Mouse (Mus musculus): Measurements from ENCODE around the gene Rab6b. TPM values are rescaled to one million over a fixed set of nuclear protein-coding genes. Genes with fewer than 3 reads are reported as not detected.
"Not testable (repeated sequence)": the region's sequence is repeated elsewhere in the genome, so short reads cannot be mapped to it uniquely, and the experiment has no call there.

Rab6b gene
- polyA plus RNA-seq, 1 experiment from 2014 or later: 2.1 TPM

DNA sequence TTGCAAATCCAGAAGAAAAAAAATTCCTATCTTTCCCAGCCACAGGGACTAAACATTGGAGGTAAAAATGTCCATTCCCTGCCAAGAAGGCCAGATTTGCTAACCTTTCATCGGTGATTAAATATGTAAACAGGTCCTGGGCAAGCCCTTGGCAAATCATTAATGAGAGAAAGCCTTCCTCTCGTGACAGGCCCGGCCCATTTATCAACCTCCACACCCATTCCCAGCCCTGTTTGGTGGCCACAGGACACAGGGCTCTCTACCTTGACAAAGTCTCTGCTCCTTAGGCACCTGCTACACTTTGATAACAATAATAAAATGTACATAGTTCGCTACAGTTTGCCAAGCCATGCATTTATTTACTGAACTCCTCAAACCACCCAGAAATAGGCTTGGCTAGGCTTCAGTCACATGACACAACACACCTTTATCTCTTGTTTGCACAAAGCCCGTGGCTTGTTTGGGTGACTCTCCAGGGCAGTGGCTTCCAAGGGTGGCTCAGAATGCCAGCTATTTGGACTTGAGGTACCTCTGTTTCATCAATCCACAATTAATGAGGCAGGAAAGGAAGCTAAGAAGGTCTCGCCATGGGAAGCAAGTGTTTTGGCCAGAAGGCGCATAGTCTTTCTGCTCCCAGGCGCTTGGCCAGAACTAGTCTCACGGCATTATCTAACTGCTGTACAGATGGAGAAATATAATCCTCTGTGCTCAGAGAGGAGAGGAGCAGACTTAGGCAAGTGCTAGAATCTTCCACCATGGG lies 21.3 kb upstream of the Rab6b start:
- 60% methylated on average over 9 of the region's 9 CpGs for WGBS
- Histone ChIP-seq H3K9ac (ENCODE audit: low read length) (no peak overlapping the region), H3K4me3 (ENCODE audit: low read length) (no peak overlapping the region), H3K36me3 (ENCODE audit: control insufficient read depth, insufficient read depth) (no peaks in the 10 kb centered on the region), H3K9me3 (replicated peaks; ENCODE audit: control insufficient read depth, low read length) (no peaks in the 10 kb centered on the region), H3K27me3 (ENCODE audit: control insufficient read depth, insufficient read depth, low read length) (no peaks in the 10 kb centered on the region; the same call in 1 of the 2 replicates), H3K4me2 (ENCODE audit: low read depth, low read length) (no peak overlapping the region), H3K4me1 (ENCODE audit: control insufficient read depth, insufficient read depth, low read length) (peaks cover 5% of the 10 kb centered on the region), H3K27ac (ENCODE audit: low read length) (no peak overlapping the region)
- ATAC-seq (replicated peaks; ENCODE audit: extremely low read depth, insufficient read depth, low FRiP score): no peak

DNA sequence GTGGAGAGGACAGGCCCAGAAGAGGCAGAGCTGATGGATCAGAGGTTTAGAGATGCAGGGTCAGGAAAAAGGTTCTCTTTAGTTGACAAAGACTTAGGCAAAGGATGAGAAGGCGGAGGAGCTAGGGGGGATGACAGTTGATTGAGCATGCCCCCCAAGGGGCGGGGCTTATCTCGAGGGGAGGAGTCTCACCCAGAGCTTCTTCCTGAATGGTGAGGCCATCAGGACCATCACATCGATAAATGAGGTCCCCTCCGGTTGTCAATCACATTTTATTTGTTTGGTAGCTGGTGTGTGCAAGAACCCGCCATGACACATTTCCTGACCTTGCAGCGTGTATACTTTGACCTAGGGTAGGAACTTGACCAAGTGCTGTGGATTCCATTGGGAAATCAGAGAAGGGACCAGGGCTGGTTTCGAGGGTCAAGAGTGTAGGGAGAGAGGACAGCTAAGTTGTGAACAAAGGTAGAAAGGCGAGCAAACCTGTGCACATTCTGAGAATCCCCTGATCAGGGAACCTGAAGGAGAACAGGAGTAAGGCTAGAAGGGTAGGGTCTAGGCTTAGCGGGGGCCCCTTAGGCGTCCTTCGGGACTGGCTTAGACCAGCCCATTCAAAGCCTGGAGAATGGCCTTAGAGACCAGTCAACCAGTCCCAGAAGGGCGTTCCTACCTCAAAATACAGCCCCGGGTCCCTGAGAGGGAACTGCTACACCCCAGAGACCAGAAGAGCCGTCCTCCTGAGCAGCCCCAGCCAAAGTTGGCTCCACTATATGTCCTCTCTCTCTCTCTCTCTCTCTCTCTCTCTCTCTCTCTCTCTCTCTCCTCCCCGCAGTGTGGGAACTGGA lies 20.3 kb upstream of the Rab6b start:
- Histone ChIP-seq H3K27ac (ENCODE audit: low read length) (no peak overlapping the region), H3K4me3 (ENCODE audit: low read length) (no peak overlapping the region), H3K9me3 (replicated peaks; ENCODE audit: control insufficient read depth, low read length) (no peaks in the 10 kb centered on the region), H3K4me2 (ENCODE audit: low read depth, low read length) (no peak overlapping the region), H3K9ac (ENCODE audit: low read length) (no peak overlapping the region), H3K27me3 (ENCODE audit: control insufficient read depth, insufficient read depth, low read length) (no peaks in the 10 kb centered on the region), H3K36me3 (ENCODE audit: control insufficient read depth, insufficient read depth) (no peaks in the 10 kb centered on the region), H3K4me1 (ENCODE audit: control insufficient read depth, insufficient read depth, low read length) (peaks cover 5% of the 10 kb centered on the region)
- 72% methylated on average over 16 of the region's 16 CpGs for WGBS
- ATAC-seq (replicated peaks; ENCODE audit: extremely low read depth, insufficient read depth, low FRiP score): no peak

DNA sequence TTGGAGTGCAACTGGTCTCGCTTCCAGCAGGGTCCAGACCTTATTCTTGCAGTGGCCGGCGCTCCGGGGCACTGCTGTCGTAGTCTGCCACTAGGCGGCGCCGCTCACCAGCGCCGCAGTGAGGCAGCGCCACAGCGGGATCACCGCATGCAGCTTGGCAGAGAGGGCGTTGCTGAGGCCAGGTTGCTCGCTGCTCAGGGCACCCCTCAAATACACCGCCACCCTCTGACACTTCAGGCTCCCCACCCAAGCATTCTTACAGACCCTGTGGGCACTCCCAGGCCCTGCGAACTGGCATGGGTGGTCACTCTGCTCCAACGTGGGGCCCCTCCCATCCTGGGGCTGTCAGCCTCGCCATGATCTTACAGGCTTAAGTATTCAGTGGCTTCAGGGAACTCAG lies 19.3 kb upstream of the Rab6b start:
- WGBS: under 1% methylated on average over 19 of the region's 19 CpGs
- Histone ChIP-seq H3K27me3 (ENCODE audit: control insufficient read depth, insufficient read depth, low read length) (no peaks in the 10 kb centered on the region), H3K9ac (ENCODE audit: low read length) (peak overlapping the region; percentile 59), H3K36me3 (ENCODE audit: control insufficient read depth, insufficient read depth) (no peaks in the 10 kb centered on the region), H3K9me3 (replicated peaks; ENCODE audit: control insufficient read depth, low read length) (no peaks in the 10 kb centered on the region), H3K4me2 (ENCODE audit: low read depth, low read length) (peak overlapping the region; percentile 67), H3K27ac (ENCODE audit: low read length) (no peak overlapping the region), H3K4me1 (ENCODE audit: control insufficient read depth, insufficient read depth, low read length) (peaks cover 5% of the 10 kb centered on the region), H3K4me3 (ENCODE audit: low read length) (peak overlapping the region; percentile 52)
- peak; percentile 88 for ATAC-seq (replicated peaks; ENCODE audit: extremely low read depth, insufficient read depth, low FRiP score)

DNA sequence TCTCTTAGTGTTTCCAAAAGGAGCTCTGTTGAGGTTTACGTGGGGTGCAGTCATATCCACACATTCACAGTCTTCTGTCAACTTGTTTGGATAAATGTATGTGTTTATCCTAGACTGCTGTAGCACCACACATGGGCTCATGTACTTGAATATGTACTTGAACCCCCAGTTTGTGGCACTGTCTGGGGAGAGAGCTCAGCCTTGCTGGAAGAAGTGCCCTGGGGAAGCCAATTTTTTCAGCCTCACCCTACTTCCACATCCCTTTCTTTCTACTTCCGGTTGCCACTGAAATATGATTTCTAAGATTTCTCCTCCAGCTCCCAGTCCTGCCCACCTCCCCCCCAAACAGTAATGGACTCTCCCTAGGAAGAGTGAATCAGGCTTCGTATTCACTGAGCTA lies 17.9 kb upstream of the Rab6b start:
- no peaks in the 10 kb centered on the region for H3K36me3 ChIP-seq (ENCODE audit: control insufficient read depth, insufficient read depth)
- no peak overlapping the region for H3K9ac ChIP-seq (ENCODE audit: low read length)
- peaks cover 5% of the 10 kb centered on the region for H3K4me1 ChIP-seq (ENCODE audit: control insufficient read depth, insufficient read depth, low read length)
- H3K4me2 ChIP-seq (ENCODE audit: low read depth, low read length): no peak overlapping the region
- no peaks in the 10 kb centered on the region for H3K27me3 ChIP-seq (ENCODE audit: control insufficient read depth, insufficient read depth, low read length)
- no peak overlapping the region for H3K4me3 ChIP-seq (ENCODE audit: low read length)
- no peak for ATAC-seq (replicated peaks; ENCODE audit: extremely low read depth, insufficient read depth, low FRiP score)
- WGBS: 70% methylated on average over 3 of the region's 3 CpGs
- no peak overlapping the region for H3K27ac ChIP-seq (ENCODE audit: low read length)
- no peaks in the 10 kb centered on the region for H3K9me3 ChIP-seq (replicated peaks; ENCODE audit: control insufficient read depth, low read length)

DNA sequence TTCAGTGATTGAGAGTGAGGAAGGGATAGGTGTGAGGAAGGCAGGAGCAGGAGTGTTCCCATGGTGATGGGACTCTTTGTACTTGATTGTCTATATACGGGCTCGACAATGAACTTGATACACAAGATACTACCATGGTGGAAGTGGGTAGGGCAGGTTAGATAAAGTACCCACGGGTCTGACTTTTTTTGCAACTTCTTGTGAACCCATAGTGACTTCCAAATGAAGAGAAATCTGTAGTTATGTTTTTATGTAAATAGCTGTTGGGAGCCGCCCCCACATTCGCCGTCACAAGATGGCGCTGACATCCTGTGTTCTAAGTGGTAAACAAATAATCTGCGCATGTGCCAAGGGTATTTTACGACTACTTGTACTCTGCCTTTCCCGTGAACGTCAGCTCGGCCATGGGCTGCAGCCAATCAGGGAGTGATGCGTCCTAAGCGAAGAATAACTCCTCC lies 3.2 kb upstream of the Rab6b start:
- H3K4me1 ChIP-seq (ENCODE audit: control insufficient read depth, insufficient read depth, low read length): peaks cover 16% of the 10 kb centered on the region

DNA sequence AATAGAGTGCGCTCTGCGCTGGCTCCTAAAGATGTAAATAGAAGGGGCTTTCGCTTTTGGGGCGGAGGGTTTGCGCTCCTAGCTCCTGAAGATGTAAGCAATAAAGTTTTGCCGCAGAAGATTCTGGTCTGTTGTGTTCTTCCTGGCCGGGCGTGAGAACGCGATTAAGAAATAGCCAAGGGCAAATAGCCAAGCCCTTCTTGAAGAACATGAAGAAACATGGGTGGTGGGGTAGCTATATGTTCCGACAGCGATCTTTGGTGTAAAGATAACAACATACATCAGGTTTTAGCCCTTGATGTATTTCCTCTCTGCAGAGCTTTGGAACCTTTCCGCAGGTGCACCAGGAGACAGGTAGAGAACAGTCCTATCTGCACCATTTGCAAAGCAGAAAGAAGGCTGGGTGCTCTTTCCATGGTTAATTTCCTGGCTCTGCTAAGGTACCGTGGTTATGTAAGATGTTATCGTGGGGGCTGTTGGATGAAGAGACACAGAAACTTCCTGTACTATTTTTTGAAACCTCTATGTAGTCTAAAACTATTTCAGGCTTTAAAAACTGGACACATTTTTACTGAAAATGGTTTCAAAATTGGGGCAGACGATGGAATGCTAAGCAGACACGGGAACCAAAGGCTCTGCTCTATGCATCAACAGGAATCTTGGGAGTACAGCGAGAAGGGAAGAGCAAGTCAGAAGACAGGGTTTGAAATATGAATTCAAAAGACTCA lies 2.5 kb upstream of the Rab6b start:
- no peaks in the 10 kb centered on the region for H3K36me3 ChIP-seq (ENCODE audit: control insufficient read depth, insufficient read depth)
- 28% methylated on average over 18 of the region's 18 CpGs for WGBS
- H3K27ac ChIP-seq (ENCODE audit: low read length): peak overlapping the region; percentile 43
- H3K4me3 ChIP-seq (ENCODE audit: low read length): peak overlapping the region; percentile 61
- no peak for ATAC-seq (replicated peaks; ENCODE audit: extremely low read depth, insufficient read depth, low FRiP score)
- peak overlapping the region; percentile 72 for H3K9ac ChIP-seq (ENCODE audit: low read length)
- peaks cover 34% of the 10 kb centered on the region for H3K27me3 ChIP-seq (ENCODE audit: control insufficient read depth, insufficient read depth, low read length)
- H3K9me3 ChIP-seq (replicated peaks; ENCODE audit: control insufficient read depth, low read length): no peaks in the 10 kb centered on the region
- peaks cover 16% of the 10 kb centered on the region for H3K4me1 ChIP-seq (ENCODE audit: control insufficient read depth, insufficient read depth, low read length)
- peak overlapping the region; percentile 88 for H3K4me2 ChIP-seq (ENCODE audit: low read depth, low read length)

More for the DNA sequence above, 3.2 kb upstream of the Rab6b start:
- H3K9me3 ChIP-seq (replicated peaks; ENCODE audit: control insufficient read depth, low read length); H3K36me3 ChIP-seq (ENCODE audit: control insufficient read depth, insufficient read depth); ATAC-seq (replicated peaks; ENCODE audit: extremely low read depth, insufficient read depth, low FRiP score): not testable (repeated sequence)
- 21% methylated on average over 7 of the region's 14 CpGs for WGBS
- peaks cover 27% of the 10 kb centered on the region for H3K27me3 ChIP-seq (ENCODE audit: control insufficient read depth, insufficient read depth, low read length)
- 0 out of 2 replicates have a peak overlapping the region, but pooled peaks have one; percentile 32 for H3K27ac ChIP-seq (ENCODE audit: low read length)
- H3K4me3 ChIP-seq (ENCODE audit: low read length): peak overlapping the region; percentile 50
- peak overlapping the region; percentile 62 for H3K4me2 ChIP-seq (ENCODE audit: low read depth, low read length)
- peak overlapping the region; percentile 39; the same call in 1 of the 2 replicates for H3K9ac ChIP-seq (ENCODE audit: low read length)

DNA sequence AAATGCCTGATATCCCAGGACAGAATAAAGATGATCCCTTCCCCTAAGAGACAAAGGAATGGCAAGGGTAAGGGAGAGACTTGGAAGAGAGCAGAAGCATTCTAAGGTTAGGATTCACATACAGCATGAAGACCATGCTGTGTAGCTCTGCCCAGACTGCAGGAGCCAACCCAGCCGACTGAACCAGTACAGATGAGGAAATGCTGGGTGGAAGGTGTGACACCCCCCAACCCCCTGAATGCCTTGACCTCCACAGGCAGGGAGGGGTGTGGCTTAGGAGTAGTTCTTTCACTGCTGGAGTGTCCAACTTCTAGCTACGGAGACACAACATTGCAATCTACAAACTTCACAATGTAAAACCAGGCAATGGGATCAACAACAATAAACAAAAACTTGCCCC lies 1.7 kb upstream of the Rab6b start:
- H3K4me2 ChIP-seq (ENCODE audit: low read depth, low read length): no peak overlapping the region
- no peak overlapping the region for H3K27ac ChIP-seq (ENCODE audit: low read length)
- no peak overlapping the region for H3K9ac ChIP-seq (ENCODE audit: low read length)
- peaks cover 16% of the 10 kb centered on the region for H3K4me1 ChIP-seq (ENCODE audit: control insufficient read depth, insufficient read depth, low read length)
- no peak overlapping the region for H3K4me3 ChIP-seq (ENCODE audit: low read length)
- ATAC-seq (replicated peaks; ENCODE audit: extremely low read depth, insufficient read depth, low FRiP score): no peak
- peaks cover 38% of the 10 kb centered on the region for H3K27me3 ChIP-seq (ENCODE audit: control insufficient read depth, insufficient read depth, low read length)
- no peaks in the 10 kb centered on the region for H3K36me3 ChIP-seq (ENCODE audit: control insufficient read depth, insufficient read depth)
- WGBS: 51% methylated on average over 2 of the region's 2 CpGs
- no peaks in the 10 kb centered on the region for H3K9me3 ChIP-seq (replicated peaks; ENCODE audit: control insufficient read depth, low read length)

DNA sequence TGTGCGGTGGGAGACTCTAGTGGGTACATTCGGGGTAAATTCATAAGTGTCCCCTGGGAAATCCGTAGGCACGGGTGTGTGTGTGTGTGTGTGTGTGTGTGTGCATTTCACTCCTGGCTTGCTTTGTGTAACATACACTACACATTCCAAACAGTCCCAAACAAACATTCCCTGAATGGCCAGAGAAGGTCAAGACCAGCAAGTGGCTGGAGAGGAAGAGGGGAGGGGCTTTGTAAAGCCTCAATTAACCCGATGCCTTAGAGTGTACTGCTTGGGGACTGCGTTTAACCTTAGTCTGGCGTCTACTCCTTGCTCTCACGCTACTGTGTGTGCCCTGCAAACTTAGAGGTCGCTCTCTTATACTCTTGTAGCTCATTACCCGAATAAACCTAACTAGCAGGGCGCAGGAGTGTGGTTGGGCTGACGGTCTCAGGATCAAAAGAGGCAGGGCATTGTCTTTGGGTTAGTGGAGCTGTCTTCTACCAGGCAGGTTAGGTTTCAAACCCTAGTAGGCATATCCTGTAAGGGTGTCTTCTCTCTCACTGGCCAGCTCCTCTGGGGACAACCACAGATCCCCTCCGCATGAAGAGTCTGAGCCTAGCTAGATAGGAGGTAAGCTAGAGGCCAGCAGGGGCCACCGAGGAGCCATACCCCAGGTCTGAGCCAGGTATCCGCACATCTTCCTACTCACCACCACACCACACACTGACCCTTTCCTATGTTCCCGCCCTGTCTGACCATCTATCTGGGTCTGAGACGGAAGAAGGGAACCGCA lies 673 bp upstream of the Rab6b start:
- peak overlapping the region; percentile 72 for H3K4me3 ChIP-seq (ENCODE audit: low read length)
- H3K27me3 ChIP-seq (ENCODE audit: control insufficient read depth, insufficient read depth, low read length): peaks cover 43% of the 10 kb centered on the region
- no peaks in the 10 kb centered on the region for H3K36me3 ChIP-seq (ENCODE audit: control insufficient read depth, insufficient read depth)
- H3K9ac ChIP-seq (ENCODE audit: low read length): peak overlapping the region; percentile 76
- no peak overlapping the region for H3K27ac ChIP-seq (ENCODE audit: low read length)
- no peaks in the 10 kb centered on the region for H3K9me3 ChIP-seq (replicated peaks; ENCODE audit: control insufficient read depth, low read length)
- WGBS: 18% methylated on average over 18 of the region's 18 CpGs
- no peak for ATAC-seq (replicated peaks; ENCODE audit: extremely low read depth, insufficient read depth, low FRiP score)
- peak overlapping the region; percentile 92 for H3K4me2 ChIP-seq (ENCODE audit: low read depth, low read length)
- peaks cover 16% of the 10 kb centered on the region for H3K4me1 ChIP-seq (ENCODE audit: control insufficient read depth, insufficient read depth, low read length)

Measured in heart, embryonic 16.5 days (tissue).